In the genomic region with DNA sequence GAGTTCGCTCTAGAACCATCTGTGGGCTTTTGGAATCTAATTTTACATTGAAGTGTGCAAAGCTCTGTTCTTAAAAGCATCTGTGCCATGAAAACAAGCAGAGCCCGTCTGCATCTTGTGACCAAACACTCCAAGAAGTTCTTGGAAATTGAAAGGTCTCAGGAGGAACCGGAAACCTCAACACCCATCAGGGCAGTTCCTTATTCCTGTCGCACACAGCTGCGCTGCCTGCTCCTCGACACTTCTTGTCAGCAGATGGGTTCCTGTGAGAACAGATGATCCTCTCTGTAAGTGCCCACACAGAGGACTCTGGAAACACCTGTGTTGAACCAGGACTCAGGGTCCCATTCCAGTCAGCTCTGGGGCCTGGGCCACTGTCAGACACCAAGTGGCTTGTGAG, we compare ENCODE assay signal across 8 mouse cellular contexts.
DNase-seq lines count a peak whose midpoint lies in the region; ATAC-seq lines count a peak whose summit lies in the region.

No protein-coding gene starts in this region.

- H3K9ac ChIP-seq in midbrain, embryonic 15.5 days, result no peak overlapping the region

- peaks cover 29% of the 10 kb centered on the region for H3K4me1 ChIP-seq in midbrain, embryonic 10.5 days
- peaks cover 22% of the 10 kb centered on the region for H3K4me1 ChIP-seq in midbrain, embryonic 15.5 days

- DNase-seq in midbrain, embryonic 10.5 days (ENCODE audit: low spot score), result no peak
- peak; percentile 42 for DNase-seq in layer of hippocampus, postnatal 14 days (ENCODE audit: low spot score in 2 of 2)
- no peak for DNase-seq in cerebellum, adult 8-10 months
- no peak for DNase-seq in retina, postnatal 1 day
- DNase-seq in cerebellum, postnatal 4 days (ENCODE audit: low spot score in 2 of 2), result no peak

- no peaks in the 10 kb centered on the region for H3K36me3 ChIP-seq in midbrain, embryonic 10.5 days
- no peaks in the 10 kb centered on the region for H3K36me3 ChIP-seq in midbrain, embryonic 15.5 days (replicated peaks)

- ATAC-seq in midbrain, embryonic 15.5 days (replicated peaks), result no peak
- ATAC-seq in common myeloid progenitor, adult 5-6 weeks (replicated peaks; ENCODE audit: low read depth, poor library complexity, severe bottlenecking), result peak; percentile 81
- ATAC-seq in megakaryocyte progenitor cell, adult 5-6 weeks (replicated peaks; ENCODE audit: poor library complexity), result peak; percentile 74

- no peak overlapping the region for H3K4me3 ChIP-seq in midbrain, embryonic 10.5 days
- no peak overlapping the region for H3K4me3 ChIP-seq in midbrain, embryonic 15.5 days

- 87% methylated on average over 6 of the region's 6 CpGs for WGBS in midbrain, embryonic 10.5 days
- WGBS in midbrain, embryonic 15.5 days, result 85% methylated on average over 6 of the region's 6 CpGs

- H3K27me3 ChIP-seq in midbrain, embryonic 10.5 days (ENCODE audit: low read depth, poor library complexity, severe bottlenecking), result 0 out of 2 replicates have a peak, but pooled peaks cover 6% of the 10 kb centered on the region
- H3K27me3 ChIP-seq in midbrain, embryonic 15.5 days (replicated peaks), result no peaks in the 10 kb centered on the region

- H3K9me3 ChIP-seq in midbrain, embryonic 10.5 days (replicated peaks), result no peaks in the 10 kb centered on the region
- H3K9me3 ChIP-seq in midbrain, embryonic 15.5 days, result no peaks in the 10 kb centered on the region

- H3K4me2 ChIP-seq in midbrain, embryonic 15.5 days, result no peak overlapping the region

- peak overlapping the region; percentile 15 for H3K27ac ChIP-seq in midbrain, embryonic 10.5 days (replicated peaks)
- no peak overlapping the region for H3K27ac ChIP-seq in midbrain, embryonic 15.5 days

Comparison
In these comparisons a context has a peak if more than half of its experiments do, and no peak if none do; other contexts are left out.
1. DNase-seq: peak in layer of hippocampus, postnatal 14 days (2 of 2); none in midbrain, embryonic 10.5 days (single experiment), cerebellum, adult 8-10 months (single experiment), retina, postnatal 1 day (single experiment) and cerebellum, postnatal 4 days (0 of 2).